Mouse (Mus musculus) ES-E14 (cell line): ENCODE results near the gene Dennd1a.

Experiments used
- CHD2 ChIP-seq: IDR thresholded peaks from 2 replicates; pipeline ENCODE4 v1.6.1; 2014; ENCODE audit warnings: mild to moderate bottlenecking, low read depth, low read length, inconsistent platforms
- ZC3H11A ChIP-seq: IDR thresholded peaks from 2 replicates; pipeline ENCODE4 v1.6.1; 2012; ENCODE audit warnings: low read depth, mild to moderate bottlenecking, inconsistent platforms, low read length, borderline replicate concordance
- ZNF384 ChIP-seq: IDR thresholded peaks from 2 replicates; pipeline ENCODE4 v1.6.1; 2012; ENCODE audit warnings: low read depth, low read length, inconsistent platforms

DNA sequence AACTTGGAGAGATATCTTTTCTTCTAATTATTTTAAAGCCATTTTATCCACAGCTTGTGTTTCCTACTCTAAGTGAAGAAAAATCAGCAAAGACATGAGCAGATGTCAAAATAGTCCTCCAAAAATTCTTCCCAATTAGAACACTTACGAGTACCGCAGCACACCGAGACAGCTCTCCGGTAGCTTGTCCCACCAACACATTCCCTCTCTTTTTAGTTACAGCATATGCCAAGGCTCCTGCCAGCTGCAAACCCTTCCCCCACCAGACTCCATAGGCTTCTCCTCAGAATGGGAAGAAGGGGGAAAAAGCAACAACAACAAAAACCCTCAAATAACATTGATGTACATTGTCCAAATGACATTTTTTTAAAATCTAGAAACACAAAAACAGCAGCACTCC is 322.7 kb downstream of the Dennd1a start:
- TF ChIP-seq CHD2 = no peak
- TF ChIP-seq ZC3H11A = no peak
- TF ChIP-seq ZNF384 = no peak
